Comparison of ENCODE assay signal across 8 mouse cellular contexts in the genomic region with DNA sequence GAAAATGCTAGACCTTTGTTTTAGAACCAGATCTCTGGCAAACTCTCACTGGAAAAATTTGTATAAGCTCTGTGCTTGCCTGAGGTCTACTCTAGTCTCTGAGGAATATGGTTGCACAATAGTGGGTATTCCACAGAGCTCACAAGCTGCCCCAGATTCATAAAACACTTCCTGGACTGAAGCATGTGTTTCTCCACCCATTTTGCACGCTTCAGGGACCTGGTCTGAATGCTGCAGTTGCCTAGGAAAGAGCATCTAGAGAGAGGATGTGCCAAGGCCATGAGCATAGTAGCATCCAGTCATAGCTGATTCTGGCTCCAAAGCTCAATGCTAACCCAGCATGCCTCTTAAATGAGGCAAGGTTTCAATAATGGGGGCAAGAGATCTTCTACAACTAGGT.
DNase-seq lines count a peak whose midpoint lies in the region; ATAC-seq lines count a peak whose summit lies in the region.

No protein-coding gene starts in this region.

- no peaks in the 10 kb centered on the region for H3K27me3 ChIP-seq in lung, embryonic 15.5 days
- no peaks in the 10 kb centered on the region for H3K27me3 ChIP-seq in hindbrain, embryonic 15.5 days

- H3K36me3 ChIP-seq in lung, embryonic 15.5 days = no peaks in the 10 kb centered on the region
- peaks cover 8% of the 10 kb centered on the region for H3K36me3 ChIP-seq in hindbrain, embryonic 15.5 days

- no peak overlapping the region for H3K9ac ChIP-seq in lung, embryonic 15.5 days
- H3K9ac ChIP-seq in hindbrain, embryonic 15.5 days = no peak overlapping the region

- no peak overlapping the region for H3K4me3 ChIP-seq in lung, embryonic 15.5 days
- H3K4me3 ChIP-seq in hindbrain, embryonic 15.5 days = no peak overlapping the region

- WGBS in lung, embryonic 15.5 days = 71% methylated on average over 1 of the region's 1 CpGs
- WGBS in hindbrain, embryonic 15.5 days = 43% methylated on average over 1 of the region's 1 CpGs

- H3K27ac ChIP-seq in lung, embryonic 15.5 days = peak overlapping the region; percentile 55
- peak overlapping the region; percentile 58; the same call in 1 of the 2 replicates for H3K27ac ChIP-seq in hindbrain, embryonic 15.5 days (replicated peaks)

- no peaks in the 10 kb centered on the region for H3K9me3 ChIP-seq in lung, embryonic 15.5 days
- no peaks in the 10 kb centered on the region for H3K9me3 ChIP-seq in hindbrain, embryonic 15.5 days

- H3K4me1 ChIP-seq in lung, embryonic 15.5 days = peaks cover 6% of the 10 kb centered on the region
- H3K4me1 ChIP-seq in hindbrain, embryonic 15.5 days (replicated peaks) = peaks cover 14% of the 10 kb centered on the region; the same call in 1 of the 2 replicates

- DNase-seq in adrenal gland, postnatal 14 days = peak; percentile 12
- no peak for DNase-seq in adrenal gland, adult 18-20 months (ENCODE audit: low spot score in 2 of 2)
- no peak for DNase-seq in lung, postnatal 4 days
- DNase-seq in spleen, postnatal 4 days (ENCODE audit: low spot score in 2 of 2) = no peak
- no peak for DNase-seq in frontal cortex, postnatal 36 days (ENCODE audit: low spot score in 2 of 2)

- ATAC-seq in lung, embryonic 15.5 days (ENCODE audit: borderline replicate concordance, extremely low read depth, low FRiP score, low TSS enrichment) = no peak
- ATAC-seq in hindbrain, embryonic 15.5 days (ENCODE audit: low FRiP score, low read depth) = peak; percentile 89
- ATAC-seq in megakaryocyte progenitor cell, adult 5-6 weeks (replicated peaks; ENCODE audit: poor library complexity) = peak; percentile 76

- H3K4me2 ChIP-seq in lung, embryonic 15.5 days = no peak overlapping the region
- H3K4me2 ChIP-seq in hindbrain, embryonic 15.5 days = no peak overlapping the region
